Mouse (Mus musculus) layer of hippocampus, adult 8-10 months (tissue): ENCODE measurements around the gene Nek8. TPM values are rescaled to one million over a fixed set of nuclear protein-coding genes. Genes with fewer than 3 reads are reported as not detected.
"Not testable (repeated sequence)": the region's sequence is repeated elsewhere in the genome, so short reads cannot be mapped to it uniquely, and the experiment has no call there.

Source experiments
- DNase-seq, 2 experiments: peaks; one replicate each; pipeline ENCODE4 v3.0.0; 2022; ENCODE audit warnings: low spot score in 2 of 2
- total RNA-seq, 4 experiments: library from RNA; stranded (reverse); gene quantifications; 2 replicates each; pipeline ENCODE4 v1.2.4; 2022

Gene Nek8
- 1 to 10 TPM; 3.0 to 3.5 (median 3.3) TPM for total RNA-seq

DNA sequence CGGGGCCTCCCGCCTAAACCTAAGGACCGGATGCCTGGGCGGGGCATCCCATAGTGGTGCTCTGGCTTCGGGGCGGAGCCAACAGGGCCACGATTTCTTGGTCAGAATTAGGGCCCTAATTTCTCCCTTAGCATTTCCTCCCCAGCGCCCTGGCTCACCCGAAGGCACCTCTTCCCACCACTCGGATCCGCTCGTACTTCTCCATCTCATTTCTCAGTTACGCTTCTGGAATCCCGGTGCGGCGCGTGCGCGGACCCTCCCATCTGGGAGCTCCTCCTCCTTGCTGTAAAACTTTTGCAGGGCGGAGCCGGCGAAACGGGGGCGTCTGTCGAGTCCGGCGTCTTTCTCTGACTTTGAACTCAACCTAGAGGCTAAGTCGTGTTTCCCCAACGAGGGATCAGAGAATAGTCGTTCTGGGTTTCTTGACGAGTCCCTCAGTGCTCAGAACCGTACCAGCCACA, at the start of gene Nek8, which contains the start of gene Tlcd1:
Nek8 (minus strand) TSS at position 274 of the 461 bp plus-strand sequence.
Tlcd1 (plus strand) TSS at position 310 of the 461 bp plus-strand sequence.
- peak in 1 of 2 experiments; percentile 72 for DNase-seq

DNA sequence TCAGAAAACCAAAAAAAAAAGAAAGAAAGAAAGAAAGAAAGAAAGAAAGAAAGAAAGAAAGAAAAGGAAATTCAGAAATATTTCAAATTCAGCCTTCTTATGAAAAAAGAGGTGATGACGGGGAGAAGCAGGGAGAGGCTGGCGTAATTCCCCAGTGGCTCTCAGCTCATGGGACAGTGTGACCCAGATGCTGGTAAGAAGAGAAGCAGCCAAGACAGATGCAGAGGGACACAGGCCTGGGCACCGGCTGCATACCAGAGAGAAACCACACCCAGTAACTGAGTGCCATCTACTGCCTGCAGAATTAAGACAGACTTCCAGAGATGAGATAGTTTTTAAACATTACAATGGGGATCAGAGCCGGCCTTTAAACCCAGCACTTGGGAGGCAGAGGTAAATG, 47.1 kb upstream of the Nek8 start:
- DNase-seq: no peak

DNA sequence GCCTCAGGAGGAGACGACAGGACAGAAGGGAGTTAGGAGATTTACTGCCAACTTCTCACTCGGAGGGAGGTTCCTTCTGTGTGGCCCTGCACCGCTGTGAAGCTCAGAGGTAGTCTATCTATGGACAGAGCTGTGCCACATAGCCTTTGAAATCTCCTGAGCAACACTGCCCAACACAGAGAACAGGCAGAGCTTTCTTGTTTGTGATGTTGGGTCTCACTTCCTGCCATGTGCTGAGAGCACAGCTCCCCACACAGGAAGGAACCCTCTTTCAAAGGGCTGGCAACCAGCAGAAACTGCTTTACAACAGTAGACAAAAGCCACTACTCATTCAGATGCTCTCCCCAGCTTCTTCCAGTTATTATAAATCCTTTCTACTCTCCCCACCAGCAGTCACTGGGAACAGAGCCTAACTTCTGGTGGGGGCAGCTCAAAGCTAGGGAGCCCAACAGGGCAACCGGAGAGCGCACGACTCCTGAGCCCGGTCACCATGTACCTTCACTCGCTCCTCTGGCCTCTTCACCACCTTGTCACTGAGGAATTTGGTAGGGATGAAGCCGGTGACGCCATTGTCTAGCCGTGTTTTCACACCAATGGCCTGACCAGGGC, 39.3 kb upstream of the Nek8 start:
- DNase-seq: peak in 1 of 2 experiments; percentile 56

DNA sequence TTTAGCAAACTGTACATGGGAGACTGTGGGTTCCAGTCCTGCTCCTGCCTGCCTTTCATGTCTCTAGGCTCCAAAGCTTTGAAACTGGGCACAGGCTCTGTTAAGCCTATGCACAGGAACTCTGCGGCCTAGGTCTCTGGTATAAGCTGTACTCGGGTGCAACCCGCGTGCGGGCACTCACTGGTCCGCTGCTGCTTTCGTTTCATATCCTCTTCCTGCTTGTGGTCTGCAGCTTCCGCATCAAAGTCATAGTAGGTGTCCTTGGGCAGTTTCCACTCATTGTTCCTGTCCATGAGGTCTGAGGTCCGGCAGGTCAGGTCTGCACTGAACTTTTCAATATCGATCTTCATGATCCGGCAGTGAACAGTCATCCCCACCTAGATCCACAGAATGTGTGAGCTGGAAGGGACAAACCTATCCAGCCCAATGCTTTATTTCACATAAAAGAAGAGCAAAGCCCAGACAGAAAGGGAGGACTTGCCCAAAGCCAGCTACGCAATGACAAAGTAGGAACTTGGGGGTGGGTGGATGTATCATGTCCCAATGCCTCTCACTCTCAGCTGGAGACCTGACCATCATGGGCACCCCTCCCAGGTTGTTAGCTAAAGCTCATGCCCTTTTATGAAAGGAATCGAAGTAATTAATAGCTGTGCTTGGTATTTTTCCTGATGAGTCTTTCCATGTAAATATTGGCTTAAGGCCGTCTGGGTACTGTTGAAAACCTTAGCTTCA, 36.8 kb upstream of the Nek8 start:
- DNase-seq: no peak

DNA sequence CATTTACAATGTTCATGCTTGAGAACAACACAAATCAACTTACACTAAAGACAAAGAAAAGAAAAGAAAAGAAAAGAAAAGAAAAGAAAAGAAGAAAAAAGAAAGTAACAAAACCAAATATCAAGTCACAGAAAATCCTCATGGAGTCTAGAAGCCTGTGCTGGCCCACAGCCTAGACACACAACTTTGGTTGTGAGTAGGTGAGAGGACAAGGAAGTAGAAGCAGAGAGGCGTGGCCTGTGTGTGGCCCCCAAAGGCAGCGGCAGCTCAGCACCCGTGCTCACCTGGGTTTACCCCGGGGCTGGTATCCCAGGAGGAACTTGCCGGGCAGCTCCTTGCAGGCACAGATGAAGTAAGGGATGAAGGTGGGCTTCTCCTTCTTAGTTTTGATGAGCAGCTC, 35.0 kb upstream of the Nek8 start:
- DNase-seq: no peak

DNA sequence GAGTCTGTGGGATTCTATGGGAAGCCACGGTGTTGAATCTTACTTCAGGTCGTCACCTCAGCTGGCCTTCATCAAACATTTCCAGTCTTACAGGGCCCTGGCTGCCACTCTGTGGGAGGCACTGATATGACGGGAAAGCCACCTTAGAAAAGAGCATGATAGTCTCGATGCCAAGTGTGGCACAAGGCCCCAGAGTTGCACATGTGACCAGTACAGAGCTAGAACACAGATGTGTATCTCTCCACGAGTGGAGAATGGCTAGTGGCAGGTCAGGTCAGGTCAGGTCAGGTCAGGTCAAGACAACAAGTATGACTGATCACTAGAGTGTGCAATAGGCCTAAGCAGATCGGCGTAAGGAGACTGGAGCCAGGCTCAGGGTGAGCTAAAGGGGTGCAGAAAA, 34.1 kb upstream of the Nek8 start:
- DNase-seq: no peak

DNA sequence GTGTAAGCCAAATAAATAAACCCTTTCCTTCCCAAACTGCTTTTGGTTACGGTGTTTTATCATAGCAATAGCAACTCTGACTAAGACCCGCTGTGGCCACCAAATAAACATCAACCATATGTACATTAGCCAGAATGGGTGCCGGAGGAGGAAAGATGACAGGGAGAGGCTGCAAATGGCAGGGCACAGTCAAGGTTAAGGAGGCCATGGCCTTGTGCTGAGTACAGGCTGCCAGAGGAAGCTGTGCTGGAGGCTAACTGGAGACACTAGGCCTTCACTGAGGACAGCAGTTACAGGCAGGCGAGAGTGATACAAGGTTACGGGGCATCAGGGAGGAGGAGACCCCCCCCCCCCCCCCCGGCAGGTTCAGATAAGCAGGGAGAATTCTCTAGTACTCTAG, 33.4 kb upstream of the Nek8 start:
- no peak for DNase-seq

DNA sequence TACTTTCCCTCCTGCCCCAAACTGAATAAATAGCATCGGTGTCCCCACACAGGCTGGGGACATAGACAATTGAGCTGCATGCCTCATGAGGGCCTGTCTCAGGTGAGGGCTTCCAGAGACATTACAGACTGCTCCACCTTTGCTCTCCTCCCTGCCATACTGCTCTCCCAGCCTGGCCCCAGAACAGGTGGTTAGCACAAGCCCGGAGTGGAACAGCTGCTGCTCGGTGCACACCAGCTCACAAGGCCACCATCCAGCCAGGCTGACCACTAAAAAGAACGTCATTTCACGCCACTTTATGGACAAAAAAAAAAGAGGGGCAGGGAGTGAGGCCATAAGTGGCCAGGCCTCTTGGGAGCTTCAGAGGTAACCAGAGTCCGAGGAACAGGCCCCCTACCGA, 30.7 kb upstream of the Nek8 start:
- DNase-seq: no peak

DNA sequence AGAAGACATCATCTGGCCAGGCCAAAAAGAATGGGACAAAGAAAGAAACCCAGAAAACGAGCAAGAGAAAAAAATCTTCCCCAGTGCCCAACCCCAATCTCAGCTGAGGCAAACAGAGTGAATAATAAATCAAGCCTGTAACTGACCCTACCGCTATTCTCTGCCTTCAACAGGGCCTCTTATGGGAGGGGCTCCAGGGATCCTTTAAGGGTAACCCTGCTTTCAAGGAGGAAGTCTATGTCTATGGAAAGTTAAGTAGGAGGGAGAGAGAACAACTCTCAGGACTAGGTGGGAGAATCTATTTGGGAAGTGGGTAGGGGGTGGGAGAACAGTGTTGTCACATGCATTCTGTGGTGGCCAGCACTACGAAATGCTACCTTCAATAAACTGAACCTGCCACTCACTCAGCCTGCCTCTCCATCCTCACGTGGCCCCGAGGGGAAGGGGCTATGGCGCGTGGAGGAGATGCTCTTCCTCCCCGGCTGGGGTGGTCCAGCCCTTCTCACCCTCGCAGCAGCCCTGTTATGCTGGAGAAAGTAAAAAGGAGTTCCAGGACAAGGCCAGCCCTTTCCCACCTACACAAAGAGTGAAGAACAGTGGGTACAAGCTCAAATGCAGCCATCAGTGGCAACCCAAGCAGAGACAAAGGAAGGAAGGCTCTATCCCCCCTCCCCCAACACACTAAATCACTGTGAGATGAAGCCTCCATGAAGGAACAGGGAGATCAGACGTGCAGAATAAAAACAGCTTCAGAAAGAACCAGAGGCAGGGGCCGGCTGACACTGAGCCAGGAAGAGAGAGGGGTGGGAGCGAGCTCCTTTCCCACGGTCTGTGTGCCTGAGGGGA, 29.1 kb upstream of the Nek8 start:
- no peak for DNase-seq

DNA sequence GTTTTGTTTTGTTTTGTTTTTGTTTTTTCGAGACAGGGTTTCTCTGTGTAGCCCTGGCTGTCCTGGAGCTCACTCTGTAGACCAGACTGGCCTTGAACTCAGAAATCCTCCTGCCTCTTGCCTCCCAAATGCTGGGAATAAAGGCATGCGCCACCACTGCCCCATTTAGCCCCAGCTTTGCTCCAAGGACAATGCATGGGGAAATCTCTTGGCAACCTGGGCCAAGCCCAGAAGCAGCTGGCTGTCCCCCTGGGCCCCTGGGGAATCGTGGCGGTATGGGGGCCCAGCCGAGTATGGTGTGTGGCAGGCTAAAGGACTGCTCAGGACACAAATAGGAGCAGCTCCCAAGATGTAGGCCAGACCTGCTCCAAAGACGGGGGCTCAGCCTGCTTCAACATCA, 27.8 kb upstream of the Nek8 start:
- no peak for DNase-seq

DNA sequence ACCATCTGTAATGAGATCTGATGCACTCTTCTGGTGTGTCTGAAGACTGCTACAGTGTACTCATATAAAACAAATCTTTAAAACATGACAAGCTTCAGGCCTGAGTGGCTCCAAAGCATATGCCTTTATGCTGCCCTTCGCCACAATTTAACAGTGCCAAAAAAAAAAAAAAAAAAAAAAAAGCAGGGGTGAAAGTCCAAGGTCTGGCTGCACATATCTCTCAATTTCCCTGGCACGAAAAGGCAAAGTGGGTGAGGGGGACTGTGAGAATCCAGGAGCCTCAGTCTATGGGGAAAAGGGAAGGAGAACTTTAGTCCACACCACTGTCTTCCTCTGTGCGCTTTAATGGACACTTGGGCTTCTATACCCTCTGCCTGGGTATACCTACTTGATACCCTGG, 25.9 kb upstream of the Nek8 start:
- no peak for DNase-seq

DNA sequence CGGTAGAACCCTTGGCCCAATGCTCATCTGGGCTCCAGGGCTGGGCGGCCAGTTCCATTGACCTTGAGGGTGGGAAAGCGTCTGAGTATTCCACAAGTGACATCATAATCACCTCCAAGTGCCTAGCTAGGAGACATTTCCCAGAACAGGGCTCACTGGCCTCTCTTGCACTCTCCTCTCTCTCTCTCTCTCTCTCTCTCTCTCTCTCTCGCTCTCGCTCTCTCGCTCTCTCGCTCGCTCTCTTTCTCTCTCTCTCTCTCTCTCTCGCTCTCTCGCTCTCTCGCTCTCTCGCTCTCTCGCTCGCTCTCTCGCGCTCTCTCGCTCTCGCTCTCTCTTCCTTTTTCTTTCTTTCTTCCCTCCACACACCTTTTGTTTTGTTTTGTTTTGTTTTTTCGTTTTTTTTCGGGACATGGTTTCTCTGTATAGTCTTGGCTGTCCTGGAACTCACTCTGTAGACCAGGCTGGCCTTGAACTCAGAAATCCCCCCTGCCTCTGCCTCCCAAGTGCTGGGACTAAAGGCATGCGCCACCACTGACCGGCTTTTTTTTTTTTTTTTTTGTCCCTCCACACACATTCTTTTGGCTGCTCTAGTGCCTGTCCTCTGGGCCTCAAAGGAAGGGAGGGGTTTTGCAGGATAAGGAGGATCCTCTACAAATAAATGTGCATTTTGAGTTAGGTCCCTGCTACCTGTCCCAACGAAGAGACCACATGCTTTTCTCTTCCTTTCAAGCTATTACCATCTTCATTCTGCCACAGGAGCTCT, 18.8 kb upstream of the Nek8 start:
- no peak for DNase-seq

DNA sequence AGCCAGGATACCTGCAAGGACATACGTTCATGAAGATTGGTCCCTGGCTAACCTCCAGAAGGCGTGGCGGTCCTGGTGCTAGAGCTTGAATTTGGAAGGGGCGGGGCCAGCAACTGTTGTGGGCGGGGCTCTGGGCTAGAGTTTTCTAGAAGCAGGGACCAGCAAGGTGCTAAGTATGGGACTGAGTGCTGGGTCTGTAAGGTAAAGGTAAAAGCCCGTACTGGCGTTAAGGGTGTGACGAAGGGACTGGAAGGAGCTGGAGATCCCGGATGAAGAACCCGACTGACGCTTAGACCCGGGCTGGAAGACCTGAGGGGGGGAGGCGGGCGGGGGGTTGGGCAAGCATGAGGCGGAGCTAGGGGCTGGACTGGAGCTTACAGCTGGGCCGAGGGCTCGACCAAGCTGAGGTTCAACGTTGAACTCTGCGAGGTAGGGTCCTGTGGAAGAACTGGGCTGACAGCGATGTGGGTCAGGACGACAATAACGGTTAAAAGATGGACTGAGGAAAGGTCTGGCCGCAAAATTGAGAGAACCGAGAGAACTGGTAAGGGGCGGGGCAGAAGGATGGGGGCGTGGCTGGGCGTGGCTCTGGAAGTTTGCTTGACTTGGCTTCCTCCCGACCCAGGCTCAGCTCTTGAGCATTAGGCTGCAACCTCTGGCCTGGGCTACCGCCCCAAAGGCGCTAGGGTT, 18.1 kb upstream of the Nek8 start:
- no peak for DNase-seq

DNA sequence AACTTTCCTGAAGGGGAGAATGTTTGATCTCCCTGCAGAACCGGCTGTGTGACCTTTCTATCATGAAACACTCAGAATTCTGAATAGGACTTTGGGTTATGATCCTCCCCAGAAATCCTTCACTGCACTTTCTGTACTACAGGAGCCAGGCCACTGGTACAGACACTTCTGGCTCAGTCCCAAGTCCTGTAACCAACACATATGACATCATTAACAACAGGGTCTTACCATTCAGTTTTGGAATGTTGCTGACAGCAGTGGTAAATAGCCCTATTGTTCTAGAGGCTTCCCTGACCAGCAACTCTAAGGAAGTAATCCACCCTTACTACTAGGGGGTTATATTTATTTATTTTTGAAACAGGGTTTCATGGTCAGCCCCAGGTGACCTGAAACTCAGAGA, 16.6 kb upstream of the Nek8 start, which contains the start of gene Proca1:
Proca1 (plus strand) TSS at position 280 of the 400 bp plus-strand sequence.
- DNase-seq: no peak

DNA sequence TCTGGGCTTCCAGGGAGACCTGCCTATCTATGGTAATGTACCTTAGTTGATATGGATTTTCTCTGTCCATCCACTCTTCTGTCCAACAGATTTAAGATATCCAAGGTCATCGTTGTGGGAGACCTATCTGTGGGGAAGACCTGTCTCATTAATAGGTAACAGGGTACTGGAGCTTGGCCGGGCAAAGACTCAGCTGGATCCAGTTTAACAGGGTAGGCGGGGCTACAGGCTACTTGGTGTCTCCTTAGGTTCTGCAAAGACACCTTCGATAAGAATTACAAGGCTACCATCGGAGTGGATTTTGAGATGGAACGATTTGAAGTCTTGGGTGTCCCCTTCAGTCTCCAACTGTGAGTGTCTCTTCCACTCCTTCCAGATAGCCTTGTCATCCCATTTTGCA, 13.6 kb upstream of the Nek8 start:
- DNase-seq: no peak

DNA sequence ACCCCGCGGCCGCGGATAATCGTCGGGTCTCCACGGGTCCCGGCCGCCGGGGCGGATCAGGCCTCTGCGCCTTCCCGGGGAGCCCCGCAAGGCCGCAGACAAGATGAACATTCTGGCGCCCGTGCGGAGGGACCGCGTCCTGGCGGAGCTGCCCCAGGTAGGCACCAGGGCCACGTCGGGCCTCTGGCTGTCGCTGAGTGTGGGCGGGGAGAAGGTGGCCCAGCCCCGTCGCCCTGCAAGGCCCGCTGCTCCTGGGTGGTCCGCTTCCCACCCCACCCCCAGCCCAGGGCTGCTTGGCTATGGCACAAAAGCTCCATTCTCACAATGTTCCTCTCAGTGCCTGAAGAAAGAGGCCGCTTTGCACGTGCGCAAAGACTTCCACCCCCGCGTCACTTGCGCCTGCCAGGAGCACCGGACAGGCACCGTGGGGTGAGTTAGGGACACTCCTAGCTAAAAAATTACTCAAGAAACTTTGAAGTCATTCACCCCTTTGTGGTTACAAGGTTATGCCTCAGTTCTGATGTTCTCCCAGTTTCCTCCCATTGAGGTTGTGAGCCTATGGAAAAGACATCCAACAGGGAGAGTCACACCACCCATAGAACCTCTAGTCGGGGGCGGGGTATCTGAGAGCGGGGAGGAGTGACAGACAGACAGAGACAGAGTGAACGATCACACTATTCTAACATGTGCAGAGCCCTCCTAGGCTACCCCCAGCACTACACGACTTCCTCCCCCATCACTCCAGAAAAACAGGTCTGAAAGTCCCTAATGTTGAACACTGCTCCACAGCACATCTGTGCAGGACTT, 13.0 kb upstream of the Nek8 start:
- DNase-seq: peak; percentile 58 to 72

DNA sequence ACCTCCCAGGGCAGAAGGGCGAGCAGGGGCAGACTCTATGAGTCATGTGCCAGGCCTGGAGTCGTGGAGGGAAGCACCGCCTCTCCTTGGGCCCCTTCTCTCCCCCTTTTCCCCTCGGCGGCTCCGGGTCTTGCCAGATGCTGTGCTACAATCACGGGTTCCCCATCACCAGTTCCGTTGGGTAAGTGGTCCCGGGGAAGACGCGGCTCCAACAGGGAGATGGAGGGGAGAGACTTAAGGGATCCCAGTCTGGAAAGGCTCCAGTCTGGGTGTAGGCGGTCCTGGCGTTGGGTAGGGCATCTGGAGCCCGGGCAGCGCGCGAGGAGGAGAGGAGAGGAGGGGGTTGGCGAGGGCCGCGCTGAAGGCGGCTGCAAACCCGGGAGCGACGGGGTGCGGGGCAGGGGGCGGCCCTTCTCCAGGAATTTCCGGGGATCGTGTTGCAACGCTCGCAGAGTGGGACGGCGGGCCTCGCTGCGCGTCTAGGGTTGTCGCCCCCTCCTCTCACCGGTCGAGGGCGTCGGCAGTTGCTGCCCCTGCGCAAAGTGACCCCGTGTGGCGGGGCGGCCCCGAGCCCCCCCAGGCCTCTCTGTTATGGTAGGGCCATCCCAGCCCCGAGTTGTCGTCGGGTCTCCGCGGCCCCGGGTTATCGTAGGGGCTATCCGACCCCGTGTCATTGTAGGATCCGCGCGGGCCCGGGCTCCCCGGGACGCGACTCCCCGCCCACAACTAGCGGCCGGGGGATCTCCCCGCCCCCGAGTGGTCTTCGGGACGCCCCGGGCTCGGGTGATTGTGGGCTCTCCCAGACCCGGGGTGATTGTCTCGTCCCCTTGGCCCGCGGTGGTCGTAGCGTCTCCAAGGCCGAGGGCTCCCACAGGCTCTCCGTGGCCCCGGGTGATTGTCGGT, 12.1 kb upstream of the Nek8 start, which contains the start of gene Rab34:
Rab34 (plus strand) TSS at position 100 of the 903 bp plus-strand sequence.
- peak; percentile 54 to 60 for DNase-seq

DNA sequence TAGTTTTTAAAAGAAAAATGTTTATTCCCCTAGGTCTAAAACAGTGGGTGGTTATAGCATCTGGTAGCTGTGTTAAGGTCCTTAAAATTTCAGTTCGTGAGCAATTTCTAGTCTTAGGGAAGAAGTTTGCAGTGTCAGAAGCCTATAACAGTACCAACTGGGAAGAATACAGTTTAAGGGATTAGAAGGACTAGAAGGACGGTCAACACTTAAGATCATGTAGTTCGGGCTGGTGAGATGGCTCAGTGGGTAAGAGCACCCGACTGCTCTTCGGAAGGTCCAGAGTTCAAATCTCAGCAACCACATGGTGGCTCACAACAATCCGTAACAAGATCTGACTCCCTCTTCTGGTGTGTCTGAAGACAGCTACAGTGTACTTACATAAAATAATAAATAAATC, 8.2 kb upstream of the Nek8 start:
- not testable (repeated sequence) for DNase-seq
